Mouse (Mus musculus) kidney, embryonic 15.5 days (tissue): ENCODE measurements around the gene Pax5. TPM values are rescaled to one million over a fixed set of nuclear protein-coding genes. Genes with fewer than 3 reads are reported as not detected.

Experiments used
- ATAC-seq: fragments of 200-750 bp; cut with Nextera tagmentation; replicated peaks from 2 replicates; pipeline ENCODE4 v1.8.0; 2017; ENCODE audit warnings: moderate TSS enrichment; ENCODE audit not compliant: low FRiP score
- H3K27ac ChIP-seq: fragments of 300-500 bp; sonication (generic); 2 replicates; pipeline ENCODE4 v1.5.1; 2015; ENCODE audit warnings: mild to moderate bottlenecking, inconsistent platforms
- H3K27me3 ChIP-seq: fragments of 300-500 bp; sonication (generic); 2 replicates; pipeline ENCODE4 v1.6.1; 2015; ENCODE audit warnings: inconsistent platforms
- H3K36me3 ChIP-seq: fragments of 300-500 bp; sonication (generic); 2 replicates; pipeline ENCODE4 v1.6.1; 2015; ENCODE audit warnings: inconsistent platforms
- H3K4me1 ChIP-seq: fragments of 300-500 bp; sonication (generic); 2 replicates; pipeline ENCODE4 v1.6.1; 2015; ENCODE audit warnings: inconsistent platforms
- H3K4me2 ChIP-seq: fragments of 300-500 bp; sonication (generic); 2 replicates; pipeline ENCODE4 v1.6.1; 2015; ENCODE audit warnings: moderate library complexity, mild to moderate bottlenecking, inconsistent platforms
- H3K4me3 ChIP-seq: fragments of 300-500 bp; sonication (generic); replicated peaks from 2 replicates; pipeline ENCODE4 v1.5.1; 2015; ENCODE audit warnings: mild to moderate bottlenecking, inconsistent platforms
- H3K9ac ChIP-seq: fragments of 300-500 bp; sonication (generic); 2 replicates; pipeline ENCODE4 v1.6.1; 2015; ENCODE audit warnings: mild to moderate bottlenecking, inconsistent platforms
- H3K9me3 ChIP-seq: fragments of 300-500 bp; sonication (generic); replicated peaks from 2 replicates; pipeline ENCODE4 v1.6.1; 2016; ENCODE audit warnings: inconsistent platforms
- WGBS: fragments of 180-500 bp; shearing (Covaris S2); methylation state at CpG from one replicate; pipeline ENCODE4 v1.1.7; 2015; ENCODE audit warnings: mixed read lengths; 5-methylcytosine and 5-hydroxymethylcytosine counted together
- polyA plus RNA-seq: library from polyadenylated mRNA; unstranded; fragments of >200 nt; fragmentation: Nextera tagmentation; extraction: Ambion mirVana; gene quantifications from 2 replicates; pipeline ENCODE4 v1.2.1, GENCODE M21; 2015

Pax5 gene
- polyA plus RNA-seq, 1 experiment from 2014 or later = 0.01 TPM

- no peaks in the 10 kb centered on the region for H3K9me3 ChIP-seq
- H3K27ac ChIP-seq = no peak overlapping the region
- ATAC-seq = no peak
- no peak overlapping the region for H3K4me3 ChIP-seq
- 79% methylated on average over 10 of the region's 10 CpGs for WGBS
- H3K9ac ChIP-seq = no peak overlapping the region
- peaks cover 18% of the 10 kb centered on the region for H3K27me3 ChIP-seq
- no peaks in the 10 kb centered on the region for H3K4me1 ChIP-seq
- no peaks in the 10 kb centered on the region for H3K36me3 ChIP-seq
- H3K4me2 ChIP-seq = no peak overlapping the region
Observed at GRCm38 (mm10) chr4:44569138-44569537, 141.1 kb downstream of the Pax5 start.

GRCm38 (mm10) chr4:44568666-44569065, 141.6 kb downstream of the Pax5 start:
- Histone ChIP-seq H3K4me3 (no peak overlapping the region), H3K36me3 (no peaks in the 10 kb centered on the region), H3K27ac (no peak overlapping the region), H3K27me3 (peaks cover 23% of the 10 kb centered on the region), H3K4me2 (no peak overlapping the region), H3K4me1 (no peaks in the 10 kb centered on the region), H3K9ac (no peak overlapping the region), H3K9me3 (no peaks in the 10 kb centered on the region)
- no peak for ATAC-seq
- 57% methylated on average over 10 of the region's 10 CpGs for WGBS

- Histone ChIP-seq H3K9me3 (no peaks in the 10 kb centered on the region), H3K27me3 (peaks cover 44% of the 10 kb centered on the region), H3K9ac (no peak overlapping the region), H3K36me3 (no peaks in the 10 kb centered on the region), H3K27ac (no peak overlapping the region), H3K4me3 (no peak overlapping the region), H3K4me2 (no peak overlapping the region), H3K4me1 (no peaks in the 10 kb centered on the region)
- WGBS = 66% methylated on average over 8 of the region's 8 CpGs
- no peak for ATAC-seq
Observed at GRCm38 (mm10) chr4:44566401-44566800, 143.9 kb downstream of the Pax5 start.

- no peak for ATAC-seq
- 78% methylated on average over 12 of the region's 12 CpGs for WGBS
- no peak overlapping the region for H3K4me3 ChIP-seq
- H3K9me3 ChIP-seq = no peaks in the 10 kb centered on the region
- no peak overlapping the region for H3K9ac ChIP-seq
- peaks cover 50% of the 10 kb centered on the region for H3K27me3 ChIP-seq
- no peaks in the 10 kb centered on the region for H3K4me1 ChIP-seq
- H3K27ac ChIP-seq = no peak overlapping the region
- H3K36me3 ChIP-seq = no peaks in the 10 kb centered on the region
- H3K4me2 ChIP-seq = no peak overlapping the region
Observed at GRCm38 (mm10) chr4:44565126-44566082, 144.9 kb downstream of the Pax5 start.

- Histone ChIP-seq H3K4me3 (no peak overlapping the region), H3K9ac (no peak overlapping the region), H3K27ac (no peak overlapping the region), H3K4me1 (no peaks in the 10 kb centered on the region), H3K27me3 (peaks cover 50% of the 10 kb centered on the region), H3K36me3 (no peaks in the 10 kb centered on the region), H3K9me3 (no peaks in the 10 kb centered on the region), H3K4me2 (no peak overlapping the region)
- ATAC-seq = no peak
- WGBS = 8% methylated on average over 10 of the region's 10 CpGs
Observed at GRCm38 (mm10) chr4:44564602-44565001, 145.7 kb downstream of the Pax5 start.

GRCm38 (mm10) chr4:44560956-44561355, 149.3 kb downstream of the Pax5 start:
- no peak overlapping the region for H3K4me3 ChIP-seq
- no peak for ATAC-seq
- H3K36me3 ChIP-seq = no peaks in the 10 kb centered on the region
- H3K9ac ChIP-seq = no peak overlapping the region
- peaks cover 53% of the 10 kb centered on the region for H3K27me3 ChIP-seq
- no peak overlapping the region for H3K4me2 ChIP-seq
- no peak overlapping the region for H3K27ac ChIP-seq
- peaks cover 15% of the 10 kb centered on the region for H3K4me1 ChIP-seq
- WGBS = 50% methylated on average over 8 of the region's 8 CpGs
- H3K9me3 ChIP-seq = no peaks in the 10 kb centered on the region

- no peak overlapping the region for H3K27ac ChIP-seq
- WGBS = 6% methylated on average over 7 of the region's 7 CpGs
- H3K9ac ChIP-seq = peak overlapping the region; percentile 56; the same call in 1 of the 2 replicates
- H3K4me3 ChIP-seq = peak overlapping the region; percentile 47
- H3K9me3 ChIP-seq = no peaks in the 10 kb centered on the region
- H3K4me1 ChIP-seq = peaks cover 15% of the 10 kb centered on the region
- 0 out of 2 replicates have a peak, but pooled peaks have one; percentile 6 for ATAC-seq
- peaks cover 30% of the 10 kb centered on the region for H3K27me3 ChIP-seq
- peak overlapping the region; percentile 92 for H3K4me2 ChIP-seq
- H3K36me3 ChIP-seq = no peaks in the 10 kb centered on the region
Observed at GRCm38 (mm10) chr4:44558564-44558955, 151.7 kb downstream of the Pax5 start.

- WGBS = 2% methylated on average over 36 of the region's 36 CpGs
Observed at GRCm38 (mm10) chr4:44557815-44558563, 152.3 kb downstream of the Pax5 start.

GRCm38 (mm10) chr4:44556586-44557281, 153.6 kb downstream of the Pax5 start:
- 95% methylated on average over 9 of the region's 9 CpGs for WGBS
- Histone ChIP-seq H3K27ac (no peak overlapping the region), H3K36me3 (no peaks in the 10 kb centered on the region), H3K4me1 (peaks cover 15% of the 10 kb centered on the region), H3K9me3 (no peaks in the 10 kb centered on the region), H3K9ac (no peak overlapping the region), H3K27me3 (peaks cover 13% of the 10 kb centered on the region), H3K4me3 (no peak overlapping the region), H3K4me2 (no peak overlapping the region)
- ATAC-seq = no peak

More at GRCm38 (mm10) chr4:44557815-44558563, 152.3 kb downstream of the Pax5 start:
- peaks cover 15% of the 10 kb centered on the region for H3K4me1 ChIP-seq
- H3K4me3 ChIP-seq = peak overlapping the region; percentile 47
- H3K36me3 ChIP-seq = no peaks in the 10 kb centered on the region
- H3K4me2 ChIP-seq = peak overlapping the region; percentile 92
- H3K9me3 ChIP-seq = no peaks in the 10 kb centered on the region
- H3K9ac ChIP-seq = peak overlapping the region; percentile 56
- ATAC-seq = peak; percentile 81
- 0 out of 2 replicates have a peak overlapping the region, but pooled peaks have one; percentile 9 for H3K27ac ChIP-seq
- peaks cover 25% of the 10 kb centered on the region for H3K27me3 ChIP-seq

- Histone ChIP-seq H3K27ac (no peak overlapping the region), H3K9me3 (no peaks in the 10 kb centered on the region), H3K27me3 (peaks cover 4% of the 10 kb centered on the region), H3K36me3 (no peaks in the 10 kb centered on the region), H3K9ac (no peak overlapping the region), H3K4me3 (no peak overlapping the region), H3K4me1 (peaks cover 17% of the 10 kb centered on the region), H3K4me2 (no peak overlapping the region)
- no peak for ATAC-seq
- 75% methylated on average over 9 of the region's 9 CpGs for WGBS
Observed at GRCm38 (mm10) chr4:44555576-44555975, 154.7 kb downstream of the Pax5 start.

GRCm38 (mm10) chr4:44551470-44551869, 158.8 kb downstream of the Pax5 start:
- Histone ChIP-seq H3K4me3 (no peak overlapping the region), H3K9ac (no peak overlapping the region), H3K27ac (no peak overlapping the region), H3K4me2 (no peak overlapping the region), H3K27me3 (no peaks in the 10 kb centered on the region; the same call in none of the 2 replicates), H3K4me1 (0 out of 2 replicates have a peak, but pooled peaks cover 3% of the 10 kb centered on the region), H3K36me3 (no peaks in the 10 kb centered on the region), H3K9me3 (no peaks in the 10 kb centered on the region)
- no peak for ATAC-seq
- WGBS = 39% methylated on average over 12 of the region's 12 CpGs
